Mouse (Mus musculus) brain, adult 2 months (tissue): ENCODE measurements around the gene Dhx38.
A peak's percentile ranks its signal among the peaks of the same experiment; 100 is the strongest.

Experiments
- DNase-seq: peaks from one replicate; pipeline ENCODE4 v3.0.0; 2011; ENCODE audit warnings: low read depth, low spot score

Gene Dhx38

DNA sequence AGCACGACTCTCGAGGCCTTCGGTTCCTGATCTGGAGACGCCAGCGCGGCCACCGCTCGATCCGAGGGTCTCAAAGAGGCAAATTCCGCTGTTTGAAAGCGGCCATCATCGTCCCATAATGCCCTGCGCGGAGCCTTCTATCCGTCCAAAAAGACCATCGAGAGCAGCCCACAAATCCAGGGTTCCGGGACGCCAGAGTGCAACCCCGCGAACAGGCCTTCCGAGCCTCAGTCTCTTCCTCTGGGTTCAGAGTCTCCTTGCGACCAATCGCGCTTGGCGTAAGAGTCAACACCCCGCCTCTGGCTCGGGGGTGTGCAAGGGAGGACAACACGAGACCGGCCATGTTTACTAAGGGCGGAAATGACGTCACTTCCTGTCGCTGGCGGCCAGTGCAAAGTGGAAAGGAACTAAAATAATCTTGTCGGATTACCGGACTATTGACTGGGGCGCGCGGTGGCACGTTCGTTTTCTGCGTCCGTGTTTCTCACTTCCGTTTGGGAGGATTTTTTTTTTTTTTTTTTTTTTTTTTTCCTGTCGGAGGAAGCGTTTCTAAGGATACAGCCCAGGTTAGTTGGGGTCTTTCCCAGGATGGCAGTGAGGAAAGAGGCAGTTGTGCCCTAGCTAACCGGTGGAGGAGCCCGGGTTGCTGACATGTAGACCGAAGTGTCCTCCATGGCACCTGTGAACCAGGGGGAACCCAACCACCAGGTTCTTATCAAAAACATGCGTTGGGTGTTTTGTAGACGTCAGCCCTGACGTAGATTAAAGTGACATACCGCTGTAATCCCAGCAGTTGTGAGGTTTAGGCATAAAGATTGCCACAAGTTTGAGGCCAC is at the start of gene Dhx38, which contains the start of gene Txnl4b:
Dhx38 (minus strand) TSS at position 364 of the 836 bp plus-strand sequence.
Txnl4b (plus strand) TSS at position 395 of the 836 bp plus-strand sequence.
- DNase-seq, result peak; percentile 100

DNA sequence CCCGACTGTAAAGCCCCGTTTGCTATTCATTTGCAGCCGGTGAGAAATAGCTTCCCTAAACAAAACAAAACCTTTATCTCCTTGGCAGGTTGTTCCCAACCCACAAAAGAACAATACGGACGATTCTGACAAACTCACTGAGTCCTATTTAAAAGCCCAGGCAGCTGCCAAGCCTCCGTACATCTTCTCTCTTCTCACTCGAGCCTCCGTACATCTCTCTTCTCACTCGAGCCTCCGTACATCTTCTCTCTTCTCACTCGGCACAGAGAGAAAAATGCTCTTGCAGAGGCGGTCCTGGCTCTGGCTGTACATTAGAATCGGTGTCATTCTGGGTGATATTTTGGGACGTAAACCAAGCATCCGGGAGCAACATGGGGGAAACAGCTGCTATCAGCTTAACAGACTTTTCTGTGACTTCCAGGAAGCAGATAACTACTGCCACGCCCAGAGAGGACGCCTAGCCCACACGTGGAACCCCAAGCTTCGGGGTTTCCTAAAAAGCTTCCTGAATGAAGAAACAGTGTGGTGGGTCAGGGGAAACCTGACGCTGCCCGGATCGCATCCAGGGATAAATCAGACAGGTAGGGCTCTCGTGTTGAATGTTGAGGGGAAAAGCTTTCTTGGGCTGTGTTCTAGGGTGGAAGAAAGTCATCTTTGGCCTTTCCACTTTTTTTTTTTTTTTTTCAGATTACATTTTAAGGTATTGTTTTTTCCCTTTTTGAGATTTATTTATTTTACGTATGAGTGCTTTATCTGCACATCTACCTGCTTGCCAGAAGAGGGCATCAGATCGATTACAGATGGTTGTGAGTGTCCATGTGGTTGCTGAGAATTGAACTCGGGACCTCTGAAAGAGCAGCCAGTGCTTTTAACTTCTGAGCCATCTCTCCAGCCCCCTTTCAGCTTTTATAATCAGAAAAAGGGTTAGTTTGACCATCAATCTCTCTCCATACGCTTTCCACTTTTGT is 48.9 kb upstream of the Dhx38 start, which contains the start of gene Pkd1l3:
Pkd1l3 (plus strand) TSS at position 275 of the 968 bp plus-strand sequence.
- DNase-seq, result peak; percentile 59

DNA sequence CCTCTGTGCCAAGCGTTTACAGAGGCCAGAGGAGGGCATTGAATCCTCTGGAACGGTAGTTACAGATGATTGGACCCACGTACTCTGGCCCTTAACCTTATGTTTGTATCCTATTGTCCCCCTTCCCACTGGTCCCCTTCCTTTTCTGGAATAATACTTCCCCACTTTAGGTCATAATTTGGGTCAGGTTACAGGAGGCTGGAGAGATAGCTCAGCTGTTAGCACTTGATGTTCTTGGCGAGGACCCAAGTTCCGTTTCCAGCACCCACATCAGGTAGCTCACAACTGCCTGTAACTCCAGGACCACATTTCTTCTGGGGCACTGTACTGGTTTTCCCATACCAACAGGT is 43.5 kb upstream of the Dhx38 start:
- peak; percentile 20 for DNase-seq

DNA sequence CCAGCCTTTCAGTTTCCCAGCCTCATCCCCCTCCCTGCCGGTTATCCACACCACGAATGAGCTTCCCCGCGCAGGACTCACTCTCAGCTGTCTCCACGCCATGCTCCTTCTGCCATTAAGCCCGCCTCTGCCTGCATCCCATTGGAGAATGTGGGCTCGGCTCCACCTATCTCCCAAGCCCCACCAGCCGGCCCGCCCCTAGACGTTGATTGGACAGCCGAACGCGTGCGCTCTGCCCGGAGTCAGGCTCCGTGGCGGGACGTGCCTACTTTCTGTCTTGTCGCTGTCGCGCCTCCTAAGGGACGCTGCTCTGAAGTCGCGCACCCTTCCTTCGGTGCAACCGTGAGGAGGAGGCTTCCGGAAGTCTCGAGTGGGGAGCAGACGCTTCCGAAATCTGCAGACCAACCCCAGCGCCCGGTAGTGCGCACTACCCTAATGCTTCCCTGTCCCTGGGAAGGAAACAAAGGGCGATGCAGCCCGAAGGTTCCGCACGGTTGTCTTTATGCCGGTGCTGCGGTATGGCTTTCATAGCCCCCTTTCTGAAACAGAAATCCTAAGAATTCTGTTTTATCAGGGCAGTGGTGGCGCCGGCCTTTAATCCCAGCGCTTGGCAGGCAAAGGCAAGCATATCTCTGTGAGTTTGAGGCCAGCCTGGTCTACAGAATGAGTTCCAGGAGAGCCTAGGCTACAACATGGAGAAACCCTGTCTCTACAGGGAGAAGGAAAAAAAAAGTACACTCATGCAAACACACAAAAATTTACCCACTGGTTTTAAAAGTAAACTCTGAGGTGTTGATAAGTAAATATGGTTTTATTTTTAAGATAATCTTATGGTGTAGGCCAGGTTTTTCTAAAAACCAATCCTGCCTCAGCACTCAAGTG is 42.9 kb upstream of the Dhx38 start, which contains the start of gene Dhodh:
Dhodh (minus strand) TSS at position 403 of the 882 bp plus-strand sequence.
- peak; percentile 99 for DNase-seq

DNA sequence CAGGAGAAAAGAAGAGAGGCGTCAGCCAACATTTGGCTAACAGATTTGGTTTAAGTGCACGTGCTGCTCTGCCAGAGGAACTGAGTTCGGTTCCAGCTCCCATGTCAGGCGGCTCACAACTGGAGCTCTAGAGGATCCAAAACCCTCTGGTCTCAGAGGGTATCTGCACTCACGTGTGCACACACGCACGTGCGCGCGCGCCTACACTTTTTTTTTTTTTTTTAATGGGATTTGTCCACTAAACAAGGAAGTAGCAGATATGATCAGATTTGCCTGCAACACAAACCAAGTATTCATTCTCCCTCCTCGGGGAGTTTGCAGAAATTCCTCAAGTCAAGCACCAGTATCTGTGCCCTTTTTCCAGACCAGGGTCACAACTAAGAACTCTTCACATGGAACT is 42.0 kb upstream of the Dhx38 start:
- DNase-seq, result peak; percentile 23

DNA sequence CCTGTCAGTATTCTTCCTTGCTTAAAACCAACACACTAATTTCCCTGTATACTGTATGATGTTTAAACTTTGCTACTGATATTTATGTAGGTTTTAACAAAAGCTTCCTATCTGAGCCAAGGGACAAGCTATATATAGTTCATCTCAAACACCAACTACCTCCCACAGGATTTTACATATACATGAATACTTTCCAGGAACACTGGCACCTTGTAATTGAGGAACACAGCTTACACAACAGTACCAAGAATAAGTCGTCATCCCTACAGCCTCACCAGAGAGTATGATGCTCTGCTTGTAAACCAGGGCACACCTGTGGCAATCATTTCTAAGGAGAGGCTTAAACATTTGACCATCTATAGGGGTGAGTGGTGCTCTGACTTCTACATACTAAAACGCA is 41.1 kb upstream of the Dhx38 start:
- DNase-seq, result peak; percentile 47

DNA sequence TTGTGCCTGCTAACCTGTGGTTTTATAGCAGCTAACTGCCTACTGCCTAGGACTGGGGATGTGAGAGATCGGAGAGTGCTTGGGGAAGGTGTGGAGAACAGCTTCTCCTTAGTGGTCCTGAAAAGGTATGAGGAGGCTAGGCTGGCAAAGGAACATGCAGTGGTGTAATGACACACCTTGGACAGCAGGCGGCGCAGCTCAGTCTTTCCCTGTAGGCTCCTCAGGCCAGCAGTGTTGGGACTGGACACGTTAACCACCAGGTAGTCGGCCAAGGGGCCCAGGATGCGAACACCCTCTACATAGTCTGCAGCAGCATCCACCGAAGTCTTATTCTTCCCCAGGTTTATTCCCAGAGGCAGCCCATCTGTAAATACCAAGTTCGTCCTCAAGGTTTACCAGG is 30.2 kb upstream of the Dhx38 start:
- DNase-seq, result peak; percentile 49

DNA sequence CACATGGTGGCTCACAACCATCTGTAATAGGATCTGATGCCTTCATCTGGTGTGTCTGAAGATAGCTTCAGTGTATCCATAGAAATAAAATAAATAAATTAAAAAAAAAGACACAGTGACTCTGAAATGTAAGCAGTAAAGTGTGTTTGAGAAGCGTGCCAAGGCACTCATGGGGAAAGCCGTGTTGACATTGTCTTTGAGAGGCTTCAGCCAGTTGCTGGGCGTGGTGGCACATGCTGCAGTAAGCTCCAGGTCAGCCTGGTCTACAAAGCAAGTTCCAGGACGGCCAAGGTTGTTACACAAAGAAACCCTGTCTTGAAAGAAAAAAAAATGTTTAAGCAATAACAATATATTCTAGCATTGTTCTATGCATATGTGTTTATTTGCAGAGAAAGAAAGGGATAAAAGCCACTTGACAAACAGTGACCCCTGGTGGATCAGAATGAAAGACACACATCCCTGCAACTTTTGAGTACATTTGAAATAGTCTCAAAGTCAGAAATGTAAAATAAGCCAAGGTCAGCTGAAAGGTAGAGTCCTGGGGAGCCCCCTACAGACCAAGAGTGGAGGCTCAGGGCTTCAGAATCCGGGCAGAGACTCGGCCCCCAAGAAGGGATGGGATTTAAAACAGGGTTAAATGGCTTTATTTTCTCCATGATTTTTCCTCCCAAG is 27.6 kb upstream of the Dhx38 start:
- DNase-seq, result peak; percentile 51

DNA sequence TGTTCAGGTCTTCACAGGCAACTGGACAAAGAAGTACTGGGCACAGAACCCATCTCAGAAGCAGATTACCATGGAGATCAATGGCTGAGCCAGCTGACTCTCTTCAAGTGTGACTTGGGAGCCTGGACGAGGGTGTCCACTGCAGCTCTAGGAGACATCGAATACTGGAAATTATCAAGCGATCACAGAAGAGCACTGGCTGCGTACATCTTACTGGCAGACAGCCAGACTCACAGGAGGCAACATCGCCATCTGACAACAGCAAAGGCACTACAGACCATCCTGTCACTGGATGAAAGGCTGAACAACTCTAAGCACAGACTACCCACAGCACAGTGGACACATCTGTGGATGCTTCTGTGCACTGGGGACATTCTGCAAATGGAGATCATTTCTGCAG is 26.5 kb upstream of the Dhx38 start:
- DNase-seq, result no peak

DNA sequence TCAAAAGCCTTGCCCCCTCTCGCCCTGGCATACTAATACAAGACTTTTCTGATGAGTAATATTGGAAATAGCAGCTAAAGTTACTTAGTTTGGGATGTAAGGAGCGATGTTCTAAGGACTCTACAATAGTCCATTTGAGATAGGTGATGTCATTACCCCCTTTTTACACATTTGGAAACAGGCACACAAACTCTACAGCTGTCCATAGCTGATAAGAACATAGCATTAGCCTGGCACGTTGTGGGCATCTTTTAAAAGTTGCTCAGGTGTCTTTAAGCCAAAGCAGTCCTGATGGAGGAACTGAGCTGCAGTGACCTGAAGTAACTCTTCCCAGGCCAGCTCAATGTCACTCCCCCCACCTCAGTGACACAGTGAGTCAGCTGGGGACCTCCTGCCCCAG is 25.7 kb upstream of the Dhx38 start:
- DNase-seq, result no peak

DNA sequence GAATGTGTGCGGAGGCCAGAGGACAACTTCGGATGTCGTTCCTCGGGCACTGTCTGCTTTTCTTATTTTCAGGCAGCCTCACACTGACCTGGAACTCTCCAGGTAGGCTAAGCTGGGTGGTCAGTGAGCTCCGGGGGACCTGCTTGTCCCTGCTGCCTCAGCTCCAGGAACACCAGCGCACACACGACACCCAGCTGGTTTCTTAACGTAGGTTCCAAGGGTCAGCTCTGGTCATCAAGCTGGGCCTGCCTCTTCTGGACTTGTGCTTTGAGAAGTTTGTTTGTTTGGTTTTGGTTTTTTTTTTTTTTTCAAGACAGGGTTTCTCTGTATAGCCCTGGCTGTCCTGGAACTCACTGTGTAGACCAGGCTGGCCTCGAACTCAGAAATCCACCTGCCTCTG is 25.2 kb upstream of the Dhx38 start:
- DNase-seq, result no peak

DNA sequence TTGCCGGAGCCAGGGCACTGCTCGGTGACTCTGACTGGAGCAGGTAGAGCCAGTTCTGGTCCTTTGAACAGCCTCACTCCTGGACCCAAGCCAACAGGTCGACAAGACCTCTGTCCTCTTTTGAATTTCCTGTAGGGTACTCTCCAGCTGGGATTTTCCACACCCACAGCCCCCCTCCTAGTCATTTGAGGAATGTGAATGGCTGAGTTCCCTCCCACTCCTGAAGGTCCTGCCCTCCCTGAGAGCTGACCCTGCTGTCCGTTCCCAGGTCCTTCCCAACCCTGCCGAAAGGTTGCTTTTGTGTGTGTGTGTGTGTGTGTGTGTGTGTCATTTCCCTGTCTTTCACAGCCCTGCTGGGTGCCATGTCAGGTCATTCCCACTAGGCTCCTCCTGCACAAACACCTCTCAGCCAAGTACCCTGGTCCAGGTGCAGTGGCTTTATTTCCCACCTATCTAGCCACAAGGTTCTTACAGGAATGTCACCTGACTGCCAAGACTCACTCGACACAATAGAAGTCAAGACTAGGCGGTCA is 21.4 kb upstream of the Dhx38 start:
- no peak for DNase-seq

DNA sequence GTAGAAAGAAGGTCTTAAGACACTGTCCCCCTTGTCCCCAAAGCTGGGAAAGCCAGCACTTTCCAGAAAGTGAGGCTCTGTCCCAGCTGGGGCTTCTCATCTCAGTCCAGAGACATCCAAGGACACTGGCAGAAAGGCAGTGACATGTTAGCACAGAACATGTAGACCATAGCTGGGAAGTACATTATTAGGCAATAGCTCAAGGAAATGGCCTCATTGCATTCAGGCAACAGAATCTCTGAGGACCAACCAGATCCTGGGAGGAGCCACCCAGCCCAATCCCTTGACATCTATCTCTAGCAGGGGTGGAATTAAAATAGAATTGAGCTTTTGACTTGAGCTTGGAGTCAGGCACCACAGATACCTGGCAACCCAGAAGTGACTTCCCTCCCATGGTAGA is 20.0 kb upstream of the Dhx38 start:
- no peak for DNase-seq

DNA sequence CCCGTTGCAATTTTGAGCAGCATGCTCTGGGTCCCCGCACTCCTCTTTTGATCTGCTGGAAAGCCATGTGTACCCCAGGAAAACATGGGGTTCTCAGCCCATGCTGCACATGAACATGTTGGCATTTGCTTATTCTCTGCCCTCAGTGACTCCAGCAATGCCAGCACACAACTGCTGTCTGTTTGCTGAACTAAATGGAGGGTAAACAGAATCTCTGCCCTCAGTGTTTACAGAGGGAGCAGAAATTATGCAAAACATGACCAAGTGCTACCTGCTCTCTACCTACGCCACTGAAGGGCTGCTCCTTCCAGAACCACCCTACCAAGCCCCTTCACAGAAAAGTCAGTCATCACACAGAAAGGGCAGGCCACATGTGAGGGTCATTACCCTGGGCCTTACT is 19.2 kb upstream of the Dhx38 start:
- no peak for DNase-seq

DNA sequence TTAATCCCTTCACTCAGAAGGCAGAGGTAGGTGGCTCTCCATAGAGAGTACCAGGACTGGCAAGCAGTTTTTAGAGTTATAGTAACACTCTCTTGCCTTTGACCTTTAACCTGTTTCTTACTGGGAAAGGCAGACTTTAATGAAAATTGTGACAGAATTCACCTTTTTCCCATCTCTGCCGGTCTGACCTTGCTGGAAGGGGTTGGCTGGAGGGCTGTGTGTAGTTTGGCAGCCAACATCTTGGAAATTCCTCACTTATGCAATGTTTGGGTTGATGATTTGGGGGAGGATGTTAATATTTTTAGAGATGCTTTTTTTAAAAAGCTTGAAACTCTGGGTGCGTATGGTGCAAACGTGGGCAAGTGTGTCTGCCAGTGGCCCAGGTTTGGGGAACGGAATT is 18.6 kb upstream of the Dhx38 start:
- no peak for DNase-seq

DNA sequence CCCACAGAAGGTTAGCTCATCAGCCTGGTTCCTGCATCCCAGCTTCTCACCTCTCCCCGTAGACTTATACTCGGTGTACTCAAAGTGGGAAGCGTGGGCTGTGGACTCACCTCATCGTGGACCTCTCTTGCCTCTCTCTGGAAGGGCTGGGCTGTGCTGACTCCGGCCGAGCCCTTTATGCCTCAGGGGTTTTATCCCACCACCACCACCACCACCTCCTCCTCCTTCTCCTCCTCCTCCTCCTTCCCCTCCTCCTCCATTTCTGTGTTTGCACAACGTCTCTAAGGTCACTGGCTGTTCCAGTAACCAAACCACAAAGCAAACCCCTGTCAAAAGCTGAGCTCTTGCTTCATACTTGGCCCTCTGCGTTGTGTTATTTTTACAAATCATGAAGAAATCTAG is 13.2 kb upstream of the Dhx38 start, which contains the start of gene Hp:
Hp (minus strand) TSS at position 273 of the 402 bp plus-strand sequence.
- DNase-seq, result no peak

DNA sequence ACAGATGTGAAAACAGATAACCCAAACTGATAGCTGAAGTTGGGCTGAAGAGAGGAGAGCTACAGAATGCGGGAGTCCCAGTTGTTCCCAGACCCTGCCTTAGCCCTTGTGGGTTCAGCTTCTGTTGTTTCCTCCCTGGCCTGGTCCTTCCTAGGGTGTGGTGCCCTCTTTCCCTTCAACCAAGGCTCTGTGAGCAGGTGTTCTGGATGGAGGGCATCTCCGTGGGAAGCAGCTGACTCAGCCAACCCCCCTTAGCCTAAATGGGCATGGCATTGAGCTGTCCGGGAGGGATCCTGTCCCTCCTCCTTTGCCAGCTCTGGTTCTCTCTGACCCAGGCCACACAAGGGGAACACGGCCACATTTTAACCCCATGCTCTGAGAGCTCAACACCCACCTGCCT is 10.7 kb upstream of the Dhx38 start:
- no peak for DNase-seq

DNA sequence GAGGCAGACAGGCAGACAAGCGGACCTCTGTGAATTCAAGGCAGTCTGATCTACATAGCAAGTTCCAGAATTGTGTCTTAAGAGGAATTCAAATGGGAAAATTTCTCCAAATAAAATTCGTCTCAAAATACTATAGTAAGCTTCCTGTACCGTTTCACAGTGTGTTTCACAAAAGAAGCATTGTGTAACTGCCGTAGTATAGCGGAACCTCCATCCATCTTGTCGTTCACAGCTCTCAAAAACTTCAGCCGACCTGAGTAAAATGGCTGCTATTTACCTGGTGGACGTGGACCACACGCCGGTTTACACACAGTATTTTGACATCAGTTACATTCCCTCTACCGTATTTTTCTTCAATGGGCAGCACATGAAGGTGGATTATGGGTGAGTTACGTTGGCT is 5.5 kb upstream of the Dhx38 start:
- DNase-seq, result no peak

DNA sequence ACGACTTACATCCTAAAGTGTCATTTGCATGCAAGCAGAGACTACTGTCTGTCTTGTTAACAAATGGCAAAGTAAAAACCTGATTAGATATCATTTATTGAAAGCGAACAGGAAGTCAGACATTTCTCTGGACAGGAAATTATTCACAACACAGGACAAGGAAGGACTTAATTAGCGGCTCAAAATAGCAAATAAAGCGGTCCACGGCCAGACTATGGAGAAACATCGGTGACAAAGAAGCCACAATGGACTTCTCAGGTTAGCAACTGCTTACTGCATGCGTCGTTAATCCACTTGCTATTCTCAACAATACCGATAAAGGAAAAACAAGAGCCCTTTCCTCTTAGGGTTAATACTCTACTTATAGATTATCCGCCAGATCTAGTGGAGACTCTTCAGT is 895 bp downstream of the Dhx38 start:
- no peak for DNase-seq

DNA sequence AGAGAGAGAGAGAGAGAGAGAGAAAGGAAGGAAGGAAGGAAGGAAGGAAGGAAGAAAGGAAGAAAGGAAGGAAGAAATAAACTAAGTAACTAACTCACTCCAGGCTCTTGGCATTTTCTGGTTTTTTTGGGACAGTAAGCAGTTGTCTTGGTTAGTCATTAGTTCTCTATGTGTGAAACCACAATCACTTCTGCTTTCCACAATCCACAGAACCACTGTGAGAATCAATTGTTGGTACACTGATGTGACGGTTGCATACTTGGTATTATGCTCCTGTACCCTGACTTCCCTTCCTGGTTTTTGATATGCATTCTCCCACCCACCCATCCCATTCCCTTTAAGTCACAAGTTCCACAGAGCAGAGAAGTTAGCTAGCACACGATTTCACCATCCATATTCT is 1.8 kb downstream of the Dhx38 start:
- no peak for DNase-seq
